Mouse (Mus musculus): ENCODE results near the gene Slc6a19.
"Not testable (repeated sequence)": the region's sequence is repeated elsewhere in the genome, so short reads cannot be mapped to it uniquely, and the experiment has no call there.

Gene Slc6a19

GRCm38 (mm10) chr13:73704694-73705325 is at the start of gene Slc6a19:
Slc6a19 (minus strand) TSS chr13:73704865.
- DNase-seq (ENCODE audit: low read depth, low spot score): no peak

DNA sequence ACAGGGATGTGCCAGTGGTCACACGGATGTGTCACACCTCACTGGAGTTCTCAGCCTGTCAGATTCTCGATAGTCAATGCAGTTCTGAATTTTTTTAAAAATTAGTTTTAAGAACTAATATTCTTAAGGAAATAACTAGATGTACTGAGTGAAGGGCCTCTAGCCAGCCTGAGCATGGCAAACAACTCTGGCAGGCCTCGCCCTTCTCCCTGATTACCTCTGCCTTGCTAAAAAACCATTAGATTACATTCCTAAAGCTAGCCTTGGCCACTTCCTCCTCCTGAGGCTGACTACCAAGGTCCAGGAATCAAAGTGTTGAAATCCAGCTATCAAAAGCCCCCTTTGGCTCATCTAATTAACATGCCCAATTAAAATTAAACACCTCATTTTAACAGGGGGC is 46.6 kb upstream of the Slc6a19 start:
- DNase-seq (ENCODE audit: low read depth, low spot score): no peak

GRCm38 (mm10) chr13:73750435-73750834 is 45.8 kb upstream of the Slc6a19 start:
- DNase-seq (ENCODE audit: low read depth, low spot score): no peak

DNA sequence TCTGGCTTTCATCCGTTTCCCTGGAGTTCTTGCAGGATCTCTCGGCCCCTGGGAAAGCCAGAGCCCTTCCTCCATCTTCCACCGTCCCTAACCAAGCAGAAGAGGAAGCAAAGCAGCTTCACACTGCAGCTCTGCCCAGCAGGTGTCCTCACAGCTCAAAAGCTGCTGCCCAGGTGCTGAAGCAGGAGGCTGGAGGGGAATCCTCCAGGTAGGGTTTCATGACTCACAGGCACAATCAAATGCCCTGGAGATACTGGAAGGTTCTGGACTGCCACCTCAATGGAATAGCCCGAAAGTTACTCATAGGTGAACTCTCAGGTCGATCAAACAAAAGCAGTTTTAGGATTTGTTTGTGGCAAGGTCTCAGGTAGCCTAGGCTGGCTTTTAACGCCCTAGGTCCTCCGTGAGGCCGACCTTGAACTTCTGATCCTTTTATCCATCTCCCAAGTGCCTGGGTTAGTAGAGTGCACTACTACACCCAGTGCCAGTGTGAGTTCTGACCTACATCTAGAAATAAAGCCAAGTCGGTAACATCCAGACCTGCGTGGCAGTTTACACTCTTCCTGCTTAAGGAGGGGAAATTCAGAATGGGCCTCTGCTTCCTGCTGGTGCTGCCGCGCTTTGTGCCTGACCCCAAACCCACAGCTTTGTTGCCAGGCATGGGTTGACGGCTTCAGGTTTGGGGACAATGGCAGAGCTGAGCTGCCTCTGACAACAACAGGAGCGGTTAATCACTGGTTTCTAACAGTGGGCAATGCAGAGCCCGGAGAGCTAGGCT is 44.2 kb upstream of the Slc6a19 start:
- DNase-seq (ENCODE audit: low read depth, low spot score): no peak

GRCm38 (mm10) chr13:73743662-73744061 is 39.0 kb upstream of the Slc6a19 start:
- DNase-seq (ENCODE audit: low read depth, low spot score): no peak

- DNase-seq (ENCODE audit: low read depth, low spot score): no peak
Measured at GRCm38 (mm10) chr13:73742944-73743343, 38.3 kb upstream of the Slc6a19 start.

DNA sequence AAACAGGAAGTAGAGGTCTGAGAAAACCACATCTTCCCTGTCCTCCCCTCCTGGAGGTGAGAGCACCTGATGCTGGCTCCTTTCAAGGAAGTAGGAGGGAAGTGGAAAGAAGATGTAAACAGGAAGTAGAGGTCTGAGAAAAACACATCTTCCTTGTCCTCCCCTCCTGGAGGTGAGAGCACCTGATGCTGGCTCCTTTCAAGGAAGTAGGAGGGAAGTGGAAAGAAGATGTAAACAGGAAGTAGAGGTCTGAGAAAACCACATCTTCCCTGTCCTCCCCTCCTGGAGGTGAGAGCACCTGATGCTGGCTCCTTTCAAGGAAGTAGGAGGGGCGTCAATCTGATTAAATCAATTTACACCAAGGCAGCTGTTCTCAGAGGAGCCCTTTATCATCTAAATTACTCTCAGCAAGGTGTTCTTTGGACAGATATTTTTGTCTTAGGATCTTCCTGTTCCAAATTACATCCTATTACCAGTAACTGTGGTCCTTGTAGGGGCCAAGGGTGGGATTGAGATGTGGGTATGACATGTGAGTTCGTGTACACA is 35.8 kb upstream of the Slc6a19 start:
- DNase-seq (ENCODE audit: low read depth, low spot score): not testable (repeated sequence)

DNA sequence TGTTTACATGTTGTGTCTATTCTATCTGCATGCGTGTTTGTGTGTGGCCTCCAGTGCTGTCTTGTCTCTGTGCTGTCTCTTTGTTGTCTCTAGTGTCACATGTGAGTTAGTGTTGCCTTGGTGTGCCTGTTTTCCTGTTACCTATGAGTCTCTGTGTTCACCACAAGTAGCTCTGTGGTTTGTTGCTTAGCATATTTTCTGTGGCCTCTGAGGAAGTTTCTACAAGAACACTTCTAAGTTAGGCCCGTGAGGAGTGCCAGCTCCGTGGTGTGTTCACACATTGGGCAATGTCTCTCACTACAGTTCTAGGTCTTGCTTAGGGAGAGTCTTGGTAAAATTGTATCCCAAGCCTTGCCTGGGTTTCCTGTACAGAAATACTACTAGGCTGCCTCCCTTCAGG is 32.3 kb upstream of the Slc6a19 start:
- no peak for DNase-seq (ENCODE audit: low read depth, low spot score)

- DNase-seq (ENCODE audit: low read depth, low spot score): no peak
Measured at GRCm38 (mm10) chr13:73735928-73736327, 31.3 kb upstream of the Slc6a19 start.

- DNase-seq (ENCODE audit: low read depth, low spot score): no peak
Measured at GRCm38 (mm10) chr13:73735270-73735669, 30.6 kb upstream of the Slc6a19 start.

GRCm38 (mm10) chr13:73734379-73734778 is 29.7 kb upstream of the Slc6a19 start:
- DNase-seq (ENCODE audit: low read depth, low spot score): no peak

GRCm38 (mm10) chr13:73732742-73733700 is 28.4 kb upstream of the Slc6a19 start, which contains the start of gene Slc12a7:
Slc12a7 (plus strand) TSS chr13:73733094.
- DNase-seq (ENCODE audit: low read depth, low spot score): no peak

- DNase-seq (ENCODE audit: low read depth, low spot score): no peak
Measured at GRCm38 (mm10) chr13:73732235-73732634, 27.6 kb upstream of the Slc6a19 start.

DNA sequence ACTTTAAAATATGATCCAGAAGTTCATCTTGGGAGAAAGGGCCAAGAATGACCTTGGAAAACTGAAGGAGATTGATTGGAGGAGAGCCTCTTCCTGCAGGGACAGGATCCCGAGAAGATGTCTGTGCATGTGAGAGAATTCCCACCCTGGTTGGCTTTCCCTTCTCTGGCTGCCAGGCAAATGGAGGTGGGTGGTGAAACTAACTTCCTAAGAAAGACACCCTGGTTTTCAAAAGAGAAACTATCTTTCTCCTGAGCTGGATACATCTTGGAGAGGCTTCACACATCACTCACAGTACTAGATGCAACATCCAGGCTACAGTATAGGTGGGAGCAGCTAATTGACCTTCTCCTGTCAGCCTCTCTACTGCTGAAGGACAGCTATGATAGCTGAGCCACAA is 26.2 kb upstream of the Slc6a19 start:
- no peak for DNase-seq (ENCODE audit: low read depth, low spot score)

GRCm38 (mm10) chr13:73728633-73729032 is 24.0 kb upstream of the Slc6a19 start:
- no peak for DNase-seq (ENCODE audit: low read depth, low spot score)

DNA sequence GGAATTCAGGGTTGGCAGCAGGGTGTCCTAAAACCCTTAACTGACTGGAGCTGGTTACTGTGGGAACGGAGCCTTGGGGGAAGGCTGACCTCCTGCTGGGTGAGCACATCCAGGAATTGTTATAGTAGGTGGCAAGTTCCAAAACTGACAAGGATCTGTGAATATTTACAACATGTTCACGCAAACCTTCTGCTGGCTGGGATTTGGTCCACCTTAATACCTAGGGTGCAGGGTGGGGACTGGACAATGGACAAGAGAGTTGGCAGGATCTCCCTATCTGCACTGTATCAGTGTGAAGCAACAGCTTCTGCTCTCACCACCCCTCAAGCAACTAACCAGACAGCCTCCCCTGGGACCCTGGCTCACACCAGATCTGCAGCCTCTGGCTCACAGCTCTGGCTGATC is 23.0 kb upstream of the Slc6a19 start:
- DNase-seq (ENCODE audit: low read depth, low spot score): no peak

DNA sequence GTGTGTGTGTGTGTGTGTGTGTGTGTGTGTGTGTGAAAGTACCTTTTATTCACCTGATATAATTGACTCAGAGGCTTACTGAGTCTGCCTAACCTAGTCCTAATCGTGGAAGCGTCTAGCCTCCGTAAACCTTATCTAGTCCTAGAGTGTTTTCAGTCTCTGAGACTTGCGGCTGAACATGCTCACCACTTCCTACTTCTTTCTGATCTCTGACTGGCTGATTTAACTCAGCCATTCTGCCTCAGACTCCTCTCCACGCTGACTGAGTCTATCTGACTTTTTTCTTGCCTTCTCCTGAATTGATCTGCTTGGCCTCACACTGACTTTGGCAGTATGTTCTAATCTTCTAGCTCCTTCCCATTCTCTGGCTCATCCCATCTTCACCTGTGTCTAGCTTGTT is 20.6 kb upstream of the Slc6a19 start:
- DNase-seq (ENCODE audit: low read depth, low spot score): no peak

DNA sequence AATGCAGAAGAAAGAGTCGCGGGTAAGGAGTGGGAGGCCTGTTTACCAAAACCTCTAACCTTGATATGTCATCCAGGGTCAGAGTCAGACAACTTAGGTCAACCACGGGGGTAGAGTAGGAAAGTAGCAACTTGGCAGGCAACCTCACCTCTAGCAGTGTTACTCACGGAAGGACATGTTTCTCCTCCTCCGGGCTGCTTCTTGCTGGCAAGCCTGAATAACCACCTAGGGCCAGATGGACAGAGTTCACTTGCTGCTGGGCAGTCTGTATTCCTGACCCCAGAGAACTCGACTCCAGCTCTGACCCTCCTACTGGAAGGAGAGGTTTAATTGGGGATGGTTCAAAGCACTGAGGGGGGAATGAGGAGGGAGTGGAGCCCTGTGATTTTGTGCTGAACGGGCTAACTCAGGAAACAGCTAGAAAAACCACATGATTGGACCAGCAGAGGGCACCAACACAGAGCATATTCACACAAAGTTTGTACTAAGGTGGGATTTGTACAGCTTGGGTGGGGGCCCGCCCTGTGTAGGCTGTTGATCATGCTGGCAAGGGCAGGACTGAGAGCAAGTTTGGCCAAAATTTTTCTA is 18.5 kb upstream of the Slc6a19 start:
- peak; percentile 22 for DNase-seq (ENCODE audit: low read depth, low spot score)

DNA sequence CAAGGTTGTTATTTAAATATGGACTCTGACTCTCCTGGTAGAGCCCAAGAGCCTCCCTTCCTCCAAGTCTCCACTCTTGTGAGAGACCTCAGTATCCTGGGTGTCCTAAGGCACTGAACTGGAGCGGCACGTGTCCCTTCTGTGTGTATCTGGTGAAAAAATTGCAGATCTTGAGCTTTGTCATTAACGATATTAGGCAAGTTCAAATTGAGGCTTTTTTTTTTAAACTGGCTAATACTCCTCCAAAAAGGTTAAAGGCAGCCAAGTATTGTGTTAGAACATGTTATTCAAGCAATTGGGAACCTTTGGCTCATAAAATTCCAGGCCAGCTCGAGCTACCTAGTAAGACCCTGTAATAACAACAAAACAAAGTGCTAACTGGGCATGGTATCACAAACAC is 15.6 kb upstream of the Slc6a19 start:
- no peak for DNase-seq (ENCODE audit: low read depth, low spot score)

GRCm38 (mm10) chr13:73718225-73718624 is 13.6 kb upstream of the Slc6a19 start:
- peak; percentile 49 for DNase-seq (ENCODE audit: low read depth, low spot score)

GRCm38 (mm10) chr13:73714020-73714419 is 9.4 kb upstream of the Slc6a19 start:
- DNase-seq (ENCODE audit: low read depth, low spot score): no peak
